Mouse (Mus musculus) lung, embryonic 15.5 days (tissue): Measurements from ENCODE around the gene D430041D05Rik. TPM values are rescaled to one million over a fixed set of nuclear protein-coding genes. Genes with fewer than 3 reads are reported as not detected.

Experiments
- ATAC-seq: fragments of 200-750 bp; cut with Nextera tagmentation; 2 replicates; pipeline ENCODE4 v1.8.0; 2017; ENCODE audit warnings: moderate number of reproducible peaks, borderline replicate concordance; ENCODE audit not compliant: low FRiP score, low TSS enrichment; ENCODE audit errors: extremely low read depth
- H3K27ac ChIP-seq: fragments of 300-500 bp; sonication (generic); 2 replicates; pipeline ENCODE4 v1.5.1; 2015; ENCODE audit warnings: moderate library complexity, mild to moderate bottlenecking, inconsistent platforms
- H3K27me3 ChIP-seq: fragments of 300-500 bp; sonication (generic); 2 replicates; pipeline ENCODE4 v1.6.1; 2015; ENCODE audit warnings: inconsistent platforms
- H3K36me3 ChIP-seq: fragments of 300-500 bp; sonication (generic); 2 replicates; pipeline ENCODE4 v1.6.1; 2015; ENCODE audit warnings: inconsistent platforms
- H3K4me1 ChIP-seq: fragments of 300-500 bp; sonication (generic); 2 replicates; pipeline ENCODE4 v1.6.1; 2015; ENCODE audit warnings: inconsistent platforms
- H3K4me2 ChIP-seq: fragments of 300-500 bp; sonication (generic); 2 replicates; pipeline ENCODE4 v1.6.1; 2015; ENCODE audit warnings: inconsistent platforms, mild to moderate bottlenecking, moderate library complexity
- H3K4me3 ChIP-seq: fragments of 300-500 bp; sonication (generic); 2 replicates; pipeline ENCODE4 v1.5.1; 2015; ENCODE audit warnings: mild to moderate bottlenecking, inconsistent platforms
- H3K9ac ChIP-seq: fragments of 300-500 bp; sonication (generic); 2 replicates; pipeline ENCODE4 v1.6.1; 2015; ENCODE audit warnings: inconsistent platforms
- H3K9me3 ChIP-seq: fragments of 300-500 bp; sonication (generic); 2 replicates; pipeline ENCODE4 v1.6.1; 2016; ENCODE audit warnings: inconsistent platforms
- WGBS: fragments of 180-500 bp; shearing (Covaris S2); methylation state at CpG from one replicate; pipeline ENCODE4 v1.1.7; 2015; 5-methylcytosine and 5-hydroxymethylcytosine counted together
- polyA plus RNA-seq: library from polyadenylated mRNA; unstranded; fragments of >200 nt; fragmentation: Nextera tagmentation; extraction: Ambion mirVana; gene quantifications from 2 replicates; pipeline ENCODE4 v1.2.1, GENCODE M21; 2015

D430041D05Rik gene
- polyA plus RNA-seq, 1 experiment from 2014 or later = 1.3 TPM

- no peaks in the 10 kb centered on the region for H3K9me3 ChIP-seq
- H3K27me3 ChIP-seq = no peaks in the 10 kb centered on the region
- no peak overlapping the region for H3K27ac ChIP-seq
- H3K36me3 ChIP-seq = peaks cover 49% of the 10 kb centered on the region
- H3K4me2 ChIP-seq = no peak overlapping the region
- H3K4me1 ChIP-seq = no peaks in the 10 kb centered on the region
- no peak overlapping the region for H3K4me3 ChIP-seq
- ATAC-seq = no peak
- WGBS = 92% methylated on average over 5 of the region's 5 CpGs
- no peak overlapping the region for H3K9ac ChIP-seq
These were observed 19.8 kb upstream of the D430041D05Rik start for GRCm38 (mm10) chr2:104430566-104430965.

GRCm38 (mm10) chr2:104426112-104426511, 15.3 kb upstream of the D430041D05Rik start:
- Histone ChIP-seq H3K27ac (no peak overlapping the region), H3K36me3 (peaks cover 18% of the 10 kb centered on the region), H3K4me3 (no peak overlapping the region), H3K27me3 (no peaks in the 10 kb centered on the region), H3K4me2 (no peak overlapping the region), H3K9me3 (no peaks in the 10 kb centered on the region), H3K4me1 (no peaks in the 10 kb centered on the region), H3K9ac (no peak overlapping the region)
- 68% methylated on average over 3 of the region's 3 CpGs for WGBS
- no peak for ATAC-seq

GRCm38 (mm10) chr2:104422230-104422629, 11.4 kb upstream of the D430041D05Rik start:
- no peaks in the 10 kb centered on the region for H3K27me3 ChIP-seq
- no peaks in the 10 kb centered on the region for H3K9me3 ChIP-seq
- ATAC-seq = peak; percentile 49; the same call in 1 of the 2 replicates
- H3K9ac ChIP-seq = no peak overlapping the region
- no peak overlapping the region for H3K4me2 ChIP-seq
- no peak overlapping the region for H3K4me3 ChIP-seq
- no peaks in the 10 kb centered on the region for H3K4me1 ChIP-seq
- H3K36me3 ChIP-seq = no peaks in the 10 kb centered on the region
- WGBS = 6% methylated on average over 1 of the region's 1 CpGs
- H3K27ac ChIP-seq = no peak overlapping the region

- Histone ChIP-seq H3K4me2 (no peak overlapping the region), H3K9me3 (no peaks in the 10 kb centered on the region), H3K27ac (no peak overlapping the region), H3K4me1 (no peaks in the 10 kb centered on the region), H3K27me3 (no peaks in the 10 kb centered on the region), H3K9ac (no peak overlapping the region), H3K4me3 (no peak overlapping the region), H3K36me3 (no peaks in the 10 kb centered on the region)
- 62% methylated on average over 4 of the region's 4 CpGs for WGBS
- no peak for ATAC-seq
These were observed 10.0 kb upstream of the D430041D05Rik start for GRCm38 (mm10) chr2:104420805-104421204.

- no peaks in the 10 kb centered on the region for H3K27me3 ChIP-seq
- WGBS = 73% methylated on average over 1 of the region's 1 CpGs
- no peak overlapping the region for H3K27ac ChIP-seq
- H3K4me3 ChIP-seq = no peak overlapping the region
- H3K36me3 ChIP-seq = no peaks in the 10 kb centered on the region
- no peak for ATAC-seq
- no peaks in the 10 kb centered on the region for H3K9me3 ChIP-seq
- no peak overlapping the region for H3K9ac ChIP-seq
- H3K4me2 ChIP-seq = no peak overlapping the region
- H3K4me1 ChIP-seq = no peaks in the 10 kb centered on the region
These were observed 9.2 kb upstream of the D430041D05Rik start for GRCm38 (mm10) chr2:104419999-104420398.

- Histone ChIP-seq H3K27me3 (no peaks in the 10 kb centered on the region), H3K4me1 (no peaks in the 10 kb centered on the region), H3K9ac (no peak overlapping the region), H3K4me2 (no peak overlapping the region), H3K36me3 (no peaks in the 10 kb centered on the region), H3K9me3 (no peaks in the 10 kb centered on the region), H3K27ac (no peak overlapping the region), H3K4me3 (no peak overlapping the region)
- WGBS = 89% methylated on average over 2 of the region's 2 CpGs
- ATAC-seq = no peak
These were observed 8.6 kb upstream of the D430041D05Rik start for GRCm38 (mm10) chr2:104419411-104419810.

- 75% methylated on average over 3 of the region's 3 CpGs for whole genome bisulfite sequencing
- H3K4me2 ChIP-seq = no peak overlapping the region
- no peaks in the 10 kb centered on the region for H3K36me3 ChIP-seq
- no peak overlapping the region for H3K4me3 ChIP-seq
- no peak overlapping the region for H3K9ac ChIP-seq
- no peaks in the 10 kb centered on the region for H3K9me3 ChIP-seq
- peaks cover 55% of the 10 kb centered on the region for H3K27me3 ChIP-seq
- H3K27ac ChIP-seq = no peak overlapping the region
- ATAC-seq = no peak
- H3K4me1 ChIP-seq = peaks cover 13% of the 10 kb centered on the region
These were observed 2.2 kb upstream of the D430041D05Rik start for GRCm38 (mm10) chr2:104413011-104413410.

- H3K4me3 ChIP-seq = no peak overlapping the region
- no peak for ATAC-seq
- peaks cover 60% of the 10 kb centered on the region for H3K27me3 ChIP-seq
- 18% methylated on average over 4 of the region's 4 CpGs for WGBS
- peaks cover 13% of the 10 kb centered on the region for H3K4me1 ChIP-seq
- no peaks in the 10 kb centered on the region for H3K9me3 ChIP-seq
- H3K36me3 ChIP-seq = no peaks in the 10 kb centered on the region
- no peak overlapping the region for H3K27ac ChIP-seq
- H3K4me2 ChIP-seq = no peak overlapping the region
- no peak overlapping the region for H3K9ac ChIP-seq
These were observed 1.7 kb upstream of the D430041D05Rik start for GRCm38 (mm10) chr2:104412496-104412895.

GRCm38 (mm10) chr2:104411806-104412205, 993 bp upstream of the D430041D05Rik start:
- Histone ChIP-seq H3K27me3 (peaks cover 67% of the 10 kb centered on the region), H3K4me1 (peaks cover 13% of the 10 kb centered on the region), H3K9me3 (no peaks in the 10 kb centered on the region), H3K36me3 (no peaks in the 10 kb centered on the region), H3K9ac (no peak overlapping the region), H3K4me2 (no peak overlapping the region), H3K27ac (no peak overlapping the region), H3K4me3 (no peak overlapping the region)
- 76% methylated on average over 7 of the region's 7 CpGs for WGBS
- ATAC-seq = no peak

- under 1% methylated on average over 76 of the region's 111 CpGs for WGBS
- no peaks in the 10 kb centered on the region for H3K9me3 ChIP-seq
- peak overlapping the region; percentile 51 for H3K9ac ChIP-seq
- no peak overlapping the region for H3K27ac ChIP-seq
- peaks cover 67% of the 10 kb centered on the region for H3K27me3 ChIP-seq
- peaks cover 13% of the 10 kb centered on the region for H3K4me1 ChIP-seq
- ATAC-seq = peak; percentile 61
- H3K4me2 ChIP-seq = peak overlapping the region; percentile 100
- H3K36me3 ChIP-seq = no peaks in the 10 kb centered on the region
- peak overlapping the region; percentile 57 for H3K4me3 ChIP-seq
These were observed 677 bp downstream of the D430041D05Rik start for GRCm38 (mm10) chr2:104409851-104410821.

- Histone ChIP-seq H3K4me1 (peaks cover 13% of the 10 kb centered on the region), H3K4me3 (no peak overlapping the region), H3K4me2 (no peak overlapping the region), H3K9ac (no peak overlapping the region), H3K27ac (no peak overlapping the region), H3K36me3 (no peaks in the 10 kb centered on the region), H3K27me3 (peaks cover 65% of the 10 kb centered on the region), H3K9me3 (no peaks in the 10 kb centered on the region)
- ATAC-seq = no peak
- 69% methylated on average over 7 of the region's 7 CpGs for WGBS
These were observed 2.5 kb downstream of the D430041D05Rik start for GRCm38 (mm10) chr2:104408351-104408750.

GRCm38 (mm10) chr2:104407913-104408312, 2.9 kb downstream of the D430041D05Rik start:
- no peak overlapping the region for H3K9ac ChIP-seq
- no peak overlapping the region for H3K4me2 ChIP-seq
- H3K27me3 ChIP-seq = peaks cover 61% of the 10 kb centered on the region
- no peak overlapping the region for H3K27ac ChIP-seq
- WGBS = 63% methylated on average over 4 of the region's 4 CpGs
- no peak overlapping the region for H3K4me3 ChIP-seq
- no peaks in the 10 kb centered on the region for H3K36me3 ChIP-seq
- peaks cover 13% of the 10 kb centered on the region for H3K4me1 ChIP-seq
- no peaks in the 10 kb centered on the region for H3K9me3 ChIP-seq
- no peak for ATAC-seq
